Mouse (Mus musculus) central nervous system, embryonic 18 days (tissue): ENCODE data around the gene Amdhd2. TPM values are rescaled to one million over a fixed set of nuclear protein-coding genes. Genes with fewer than 3 reads are reported as not detected.

Experiments
- polyA plus RNA-seq: library from polyadenylated mRNA; depleted of rRNA; stranded (reverse); fragments of >200 nt; gene quantifications from 2 replicates; pipeline ENCODE4 v1.2.3, GENCODE M21; 2012; rRNA removed

The Amdhd2 gene
- 28.0 and 29.8 TPM in 2 replicates for polyA plus RNA-seq

GRCm38 (mm10) chr17:24163176-24163962 is at the start of gene Amdhd2:
TSS of gene Amdhd2 (minus strand) at chr17:24163766.

DNA sequence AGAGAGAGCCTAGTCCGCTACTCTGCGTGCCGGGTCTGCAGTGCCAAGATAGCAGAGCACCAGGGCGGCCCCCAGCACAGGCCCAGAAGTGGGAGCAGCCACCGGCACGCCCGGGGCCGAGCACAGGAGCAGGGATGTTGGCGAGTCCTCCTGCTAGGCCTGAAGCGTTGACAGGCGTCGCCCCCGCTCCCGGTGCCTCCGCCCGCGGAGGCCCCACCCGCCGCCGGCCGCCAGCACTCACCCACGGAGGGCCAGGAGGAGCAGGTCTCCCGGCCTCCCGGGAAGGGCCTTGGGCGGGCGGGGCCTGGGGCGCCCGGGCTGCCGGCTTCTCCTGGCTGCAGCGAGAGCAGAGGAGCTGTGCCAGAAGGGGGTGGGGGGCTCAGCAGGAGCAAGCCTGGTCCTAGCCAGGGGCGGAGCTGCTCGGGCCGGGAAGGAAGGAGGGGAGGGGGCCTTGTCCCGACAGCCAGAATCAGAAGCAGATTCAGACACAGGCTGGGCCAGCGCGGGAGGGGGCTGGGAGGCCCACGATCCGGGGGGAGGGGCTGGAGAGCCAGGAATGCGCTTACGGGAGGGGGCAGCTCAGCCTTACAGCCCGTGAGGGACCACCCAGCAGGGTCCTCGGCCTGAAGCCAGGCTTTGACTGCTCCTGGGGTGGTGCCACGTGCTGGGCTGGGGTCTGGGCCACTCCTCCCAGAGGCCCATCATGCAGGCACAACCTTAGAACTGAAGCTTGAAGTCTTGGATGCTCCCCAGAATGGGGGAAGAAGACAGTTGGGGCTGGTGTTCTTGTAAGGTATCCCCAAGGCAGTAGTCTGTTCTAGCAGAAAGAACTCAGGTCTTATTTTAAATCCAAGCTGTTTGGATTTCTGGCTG is 45.7 kb upstream of the Amdhd2 start, which contains the start of gene Ntn3:
Gene Ntn3 (minus strand): TSS at position 489 of the 873 bp plus-strand sequence.

GRCm38 (mm10) chr17:24205284-24205888 is 41.8 kb upstream of the Amdhd2 start, which contains the start of gene Tbc1d24:
TSS of gene Tbc1d24 (minus strand) at chr17:24205562.

DNA sequence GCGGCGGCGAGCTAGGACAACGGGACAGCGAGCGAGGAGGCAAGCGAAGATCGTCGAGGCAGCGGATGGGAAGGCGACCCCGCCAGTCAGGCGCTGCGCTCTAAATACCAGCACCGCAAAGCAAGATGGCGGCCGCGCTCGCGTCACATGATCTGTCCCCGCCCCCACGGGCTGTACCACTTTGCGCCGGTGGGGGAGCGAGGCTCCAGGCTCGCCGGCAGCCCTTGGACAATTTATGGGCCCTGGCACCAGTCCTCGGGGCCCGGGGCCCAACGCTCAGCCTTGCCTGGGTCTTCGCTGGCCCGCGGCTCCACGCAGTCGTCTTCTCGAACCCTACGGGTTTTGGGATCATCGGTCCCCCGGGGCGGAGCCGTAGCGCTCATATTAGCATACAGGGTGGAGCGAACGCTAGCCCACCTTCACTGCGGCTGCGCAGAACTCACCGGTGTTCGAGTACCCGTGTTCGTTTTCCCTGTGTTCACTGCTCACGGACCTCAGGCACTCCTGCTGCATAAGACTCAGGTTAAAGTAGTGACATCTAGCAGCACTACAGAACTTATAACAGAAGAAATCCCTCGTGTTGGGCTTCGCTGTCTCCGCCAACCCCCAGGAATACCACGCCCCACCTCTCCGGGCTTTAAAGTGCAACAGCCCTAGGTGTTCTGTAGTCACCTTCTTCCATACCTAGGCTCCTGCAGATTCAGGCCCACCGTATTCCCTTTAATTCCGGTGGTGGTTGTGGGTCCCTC is 5.9 kb upstream of the Amdhd2 start, which contains the start of gene Atp6v0c:
Gene Atp6v0c (minus strand): TSS at position 386 of the 749 bp plus-strand sequence.

DNA sequence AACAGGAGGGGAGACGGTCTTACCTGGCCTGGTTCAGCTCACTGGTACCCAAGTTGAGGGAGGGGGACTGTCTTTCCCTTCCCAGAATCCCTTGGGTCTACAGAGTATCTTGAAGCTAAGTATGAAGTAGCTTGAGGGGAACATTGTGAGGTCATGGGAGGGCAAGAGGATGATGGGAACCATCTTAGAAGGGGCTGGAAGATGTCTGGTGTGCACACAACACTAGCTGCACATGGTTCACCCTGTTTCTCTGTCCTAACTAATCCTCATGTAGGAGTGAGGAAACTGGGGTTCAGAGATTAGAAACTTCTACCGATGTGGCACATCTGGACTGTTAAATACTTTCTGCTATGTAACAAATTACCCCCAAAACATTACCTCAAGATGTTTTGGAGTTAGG is 12.7 kb downstream of the Amdhd2 start, which contains the start of gene Pdpk1:
Gene Pdpk1 (minus strand): TSS at position 101 of the 400 bp plus-strand sequence.

Other genes starting within 250 kb of the Amdhd2 start
- not detected in 2 replicates for gene Dcpp3, start 246.3 kb downstream of the Amdhd2 start, polyA plus RNA-seq
- gene Sbp, start 222.1 kb downstream of the Amdhd2 start, polyA plus RNA-seq = not detected in 2 replicates
- not detected in 2 replicates for gene Sbpl, start 208.5 kb downstream of the Amdhd2 start, polyA plus RNA-seq
- 0.45 and 0.56 TPM in 2 replicates for gene Prss30, start 183.2 kb downstream of the Amdhd2 start, polyA plus RNA-seq
- 3.5 TPM in 1 of 2 replicates, not detected in the other for gene Prss22, start 165.7 kb downstream of the Amdhd2 start, polyA plus RNA-seq
- gene Prss27, start 125.6 kb downstream of the Amdhd2 start, polyA plus RNA-seq = 11.0 TPM in 1 of 2 replicates, not detected in the other
- 76.6 and 78.1 TPM in 2 replicates for gene Kctd5, start 90.3 kb downstream of the Amdhd2 start, polyA plus RNA-seq
- gene Pdpk1, start 12.8 kb downstream of the Amdhd2 start, polyA plus RNA-seq = 28.3 and 29.4 TPM in 2 replicates
- gene Atp6v0c, start 5.9 kb upstream of the Amdhd2 start, polyA plus RNA-seq = 1,667 and 1,726 TPM in 2 replicates
- gene Tbc1d24, start 41.8 kb upstream of the Amdhd2 start, polyA plus RNA-seq = 79.0 and 83.0 TPM in 2 replicates
- 9.5 and 9.8 TPM in 2 replicates for gene Ntn3, start 45.8 kb upstream of the Amdhd2 start, polyA plus RNA-seq
- 22.1 and 22.9 TPM in 2 replicates for gene Tedc2, start 57.1 kb upstream of the Amdhd2 start, polyA plus RNA-seq
- 9.5 and 10.0 TPM in 2 replicates for gene Ccnf, start 87.7 kb upstream of the Amdhd2 start, polyA plus RNA-seq
- 1.2 TPM in 2 replicates for gene Abca17, start 187.3 kb upstream of the Amdhd2 start, polyA plus RNA-seq
- 51.3 and 52.5 TPM in 2 replicates for gene Abca3, start 188.2 kb upstream of the Amdhd2 start, polyA plus RNA-seq